Mouse (Mus musculus): ENCODE measurements around the gene Abtb2. TPM values are rescaled to one million over a fixed set of nuclear protein-coding genes. Genes with fewer than 3 reads are reported as not detected.
A peak's percentile ranks its signal among the peaks of the same experiment; 100 is the strongest.

Abtb2 gene
- polyA plus RNA-seq, 1 experiment from 2014 or later = 4.4 TPM

- ATAC-seq (replicated peaks; ENCODE audit: low FRiP score, low TSS enrichment, low read depth) (no peak), DNase-seq (ENCODE audit: low spot score) (no peak)
- no peaks in the 10 kb centered on the region for H3K9me3 ChIP-seq (ENCODE audit: control insufficient read depth, low read length)
- H3K4me1 ChIP-seq (replicated peaks; ENCODE audit: control insufficient read depth, insufficient read depth, low read length) = peaks cover 8% of the 10 kb centered on the region
- H3K36me3 ChIP-seq (ENCODE audit: control insufficient read depth, insufficient read depth, low read length) = no peaks in the 10 kb centered on the region
- no peaks in the 10 kb centered on the region for H3K27me3 ChIP-seq (replicated peaks; ENCODE audit: control insufficient read depth, insufficient read depth, low read length)
- no peak overlapping the region for H3K4me3 ChIP-seq (ENCODE audit: low read depth, low read length)
- 61% methylated on average over 6 of the region's 6 CpGs for WGBS
- H3K4me2 ChIP-seq (ENCODE audit: low read length) = no peak overlapping the region
- no peak overlapping the region for H3K27ac ChIP-seq (ENCODE audit: low read depth)
- H3K9ac ChIP-seq (ENCODE audit: low read length) = no peak overlapping the region
These were observed 98.2 kb downstream of the Abtb2 start for GRCm38 (mm10) chr2:103664341-103664740.

GRCm38 (mm10) chr2:103667962-103668815 is 102.1 kb downstream of the Abtb2 start:
- DNase-seq (ENCODE audit: low spot score) (peak; percentile 66), ATAC-seq (replicated peaks; ENCODE audit: low FRiP score, low TSS enrichment, low read depth) (peak; percentile 60; the same call in 1 of the 2 replicates)
- no peaks in the 10 kb centered on the region for H3K27me3 ChIP-seq (replicated peaks; ENCODE audit: control insufficient read depth, insufficient read depth, low read length)
- H3K36me3 ChIP-seq (ENCODE audit: control insufficient read depth, insufficient read depth, low read length) = no peaks in the 10 kb centered on the region
- no peak overlapping the region for H3K4me3 ChIP-seq (ENCODE audit: low read depth, low read length)
- no peaks in the 10 kb centered on the region for H3K9me3 ChIP-seq (ENCODE audit: control insufficient read depth, low read length)
- no peak overlapping the region for H3K9ac ChIP-seq (ENCODE audit: low read length)
- WGBS = 55% methylated on average over 8 of the region's 8 CpGs
- H3K27ac ChIP-seq (ENCODE audit: low read depth) = no peak overlapping the region
- H3K4me1 ChIP-seq (replicated peaks; ENCODE audit: control insufficient read depth, insufficient read depth, low read length) = peaks cover 8% of the 10 kb centered on the region
- no peak overlapping the region for H3K4me2 ChIP-seq (ENCODE audit: low read length)

GRCm38 (mm10) chr2:103668939-103669338 is 102.8 kb downstream of the Abtb2 start:
- 77% methylated on average over 8 of the region's 8 CpGs for WGBS
- peaks cover 8% of the 10 kb centered on the region for H3K4me1 ChIP-seq (replicated peaks; ENCODE audit: control insufficient read depth, insufficient read depth, low read length)
- H3K9me3 ChIP-seq (ENCODE audit: control insufficient read depth, low read length) = no peaks in the 10 kb centered on the region
- H3K4me2 ChIP-seq (ENCODE audit: low read length) = no peak overlapping the region
- no peak for DNase-seq (ENCODE audit: low spot score)
- H3K27ac ChIP-seq (ENCODE audit: low read depth) = no peak overlapping the region
- H3K9ac ChIP-seq (ENCODE audit: low read length) = no peak overlapping the region
- H3K27me3 ChIP-seq (replicated peaks; ENCODE audit: control insufficient read depth, insufficient read depth, low read length) = no peaks in the 10 kb centered on the region
- ATAC-seq (replicated peaks; ENCODE audit: low FRiP score, low TSS enrichment, low read depth) = no peak
- no peak overlapping the region for H3K4me3 ChIP-seq (ENCODE audit: low read depth, low read length)
- no peaks in the 10 kb centered on the region for H3K36me3 ChIP-seq (ENCODE audit: control insufficient read depth, insufficient read depth, low read length)

GRCm38 (mm10) chr2:103669561-103669960 is 103.5 kb downstream of the Abtb2 start:
- WGBS = 87% methylated on average over 4 of the region's 4 CpGs
- no peak overlapping the region for H3K9ac ChIP-seq (ENCODE audit: low read length)
- no peaks in the 10 kb centered on the region for H3K36me3 ChIP-seq (ENCODE audit: control insufficient read depth, insufficient read depth, low read length)
- no peaks in the 10 kb centered on the region for H3K27me3 ChIP-seq (replicated peaks; ENCODE audit: control insufficient read depth, insufficient read depth, low read length)
- no peak overlapping the region for H3K27ac ChIP-seq (ENCODE audit: low read depth)
- no peaks in the 10 kb centered on the region for H3K9me3 ChIP-seq (ENCODE audit: control insufficient read depth, low read length)
- H3K4me3 ChIP-seq (ENCODE audit: low read depth, low read length) = no peak overlapping the region
- ATAC-seq (replicated peaks; ENCODE audit: low FRiP score, low TSS enrichment, low read depth) (no peak), DNase-seq (ENCODE audit: low spot score) (no peak)
- no peak overlapping the region for H3K4me2 ChIP-seq (ENCODE audit: low read length)
- peaks cover 8% of the 10 kb centered on the region for H3K4me1 ChIP-seq (replicated peaks; ENCODE audit: control insufficient read depth, insufficient read depth, low read length)

GRCm38 (mm10) chr2:103670276-103670680 is 104.2 kb downstream of the Abtb2 start:
- ATAC-seq (replicated peaks; ENCODE audit: low FRiP score, low TSS enrichment, low read depth) (0 out of 2 replicates have a peak, but pooled peaks have one; percentile 15), DNase-seq (ENCODE audit: low spot score) (no peak)
- WGBS = 70% methylated on average over 3 of the region's 3 CpGs
- Histone ChIP-seq H3K27me3 (replicated peaks; ENCODE audit: control insufficient read depth, insufficient read depth, low read length) (no peaks in the 10 kb centered on the region), H3K4me3 (ENCODE audit: low read depth, low read length) (no peak overlapping the region), H3K9me3 (ENCODE audit: control insufficient read depth, low read length) (no peaks in the 10 kb centered on the region), H3K4me2 (ENCODE audit: low read length) (no peak overlapping the region), H3K9ac (ENCODE audit: low read length) (no peak overlapping the region), H3K36me3 (ENCODE audit: control insufficient read depth, insufficient read depth, low read length) (no peaks in the 10 kb centered on the region), H3K27ac (ENCODE audit: low read depth) (no peak overlapping the region), H3K4me1 (replicated peaks; ENCODE audit: control insufficient read depth, insufficient read depth, low read length) (peaks cover 8% of the 10 kb centered on the region)

GRCm38 (mm10) chr2:103672573-103673119 is 106.5 kb downstream of the Abtb2 start:
- Histone ChIP-seq H3K4me1 (replicated peaks; ENCODE audit: control insufficient read depth, insufficient read depth, low read length) (peaks cover 12% of the 10 kb centered on the region), H3K36me3 (ENCODE audit: control insufficient read depth, insufficient read depth, low read length) (no peaks in the 10 kb centered on the region), H3K4me2 (ENCODE audit: low read length) (no peak overlapping the region), H3K4me3 (ENCODE audit: low read depth, low read length) (no peak overlapping the region), H3K9me3 (ENCODE audit: control insufficient read depth, low read length) (no peaks in the 10 kb centered on the region), H3K27me3 (replicated peaks; ENCODE audit: control insufficient read depth, insufficient read depth, low read length) (no peaks in the 10 kb centered on the region), H3K9ac (ENCODE audit: low read length) (no peak overlapping the region), H3K27ac (ENCODE audit: low read depth) (no peak overlapping the region)
- ATAC-seq (replicated peaks; ENCODE audit: low FRiP score, low TSS enrichment, low read depth) (no peak), DNase-seq (ENCODE audit: low spot score) (no peak)
- WGBS = 70% methylated on average over 7 of the region's 7 CpGs

GRCm38 (mm10) chr2:103673609-103674008 is 107.5 kb downstream of the Abtb2 start:
- ATAC-seq (replicated peaks; ENCODE audit: low FRiP score, low TSS enrichment, low read depth) = no peak

GRCm38 (mm10) chr2:103675391-103675790 is 109.3 kb downstream of the Abtb2 start:
- 86% methylated on average over 5 of the region's 5 CpGs for WGBS
- H3K27me3 ChIP-seq (replicated peaks; ENCODE audit: control insufficient read depth, insufficient read depth, low read length) = no peaks in the 10 kb centered on the region
- DNase-seq (ENCODE audit: low spot score) = no peak

More at GRCm38 (mm10) chr2:103673609-103674008, 107.5 kb downstream of the Abtb2 start:
- DNase-seq (ENCODE audit: low spot score) = no peak
- Histone ChIP-seq H3K36me3 (ENCODE audit: control insufficient read depth, insufficient read depth, low read length) (no peaks in the 10 kb centered on the region), H3K27ac (ENCODE audit: low read depth) (no peak overlapping the region), H3K4me1 (replicated peaks; ENCODE audit: control insufficient read depth, insufficient read depth, low read length) (peaks cover 5% of the 10 kb centered on the region; the same call in 1 of the 2 replicates), H3K4me2 (ENCODE audit: low read length) (no peak overlapping the region), H3K27me3 (replicated peaks; ENCODE audit: control insufficient read depth, insufficient read depth, low read length) (no peaks in the 10 kb centered on the region), H3K9me3 (ENCODE audit: control insufficient read depth, low read length) (no peaks in the 10 kb centered on the region), H3K4me3 (ENCODE audit: low read depth, low read length) (no peak overlapping the region), H3K9ac (ENCODE audit: low read length) (no peak overlapping the region)
- 76% methylated on average over 4 of the region's 4 CpGs for WGBS

More at GRCm38 (mm10) chr2:103675391-103675790, 109.3 kb downstream of the Abtb2 start:
- H3K9me3 ChIP-seq (ENCODE audit: control insufficient read depth, low read length) = no peaks in the 10 kb centered on the region
- no peaks in the 10 kb centered on the region for H3K36me3 ChIP-seq (ENCODE audit: control insufficient read depth, insufficient read depth, low read length)
- no peak overlapping the region for H3K4me3 ChIP-seq (ENCODE audit: low read depth, low read length)
- no peak overlapping the region for H3K4me2 ChIP-seq (ENCODE audit: low read length)
- no peak overlapping the region for H3K27ac ChIP-seq (ENCODE audit: low read depth)
- H3K9ac ChIP-seq (ENCODE audit: low read length) = no peak overlapping the region
- no peak for ATAC-seq (replicated peaks; ENCODE audit: low FRiP score, low TSS enrichment, low read depth)
- 0 out of 2 replicates have a peak, but pooled peaks cover 4% of the 10 kb centered on the region for H3K4me1 ChIP-seq (replicated peaks; ENCODE audit: control insufficient read depth, insufficient read depth, low read length)
